Comparison of ENCODE assay signal across 17 mouse cellular contexts in genomic region chr15:91643632-91644348, GRCm38 (mm10). TPM values are rescaled to one million over a fixed set of nuclear protein-coding genes. Genes with fewer than 3 reads are reported as not detected.
A peak's percentile ranks its signal among the peaks of the same experiment; 100 is the strongest.
DNase-seq lines count a peak whose midpoint lies in the region; ATAC-seq and TF ChIP-seq lines count a peak whose summit lies in the region.
"Had no signal": no experiment of that assay in that cellular context is flagged by ENCODE, and none has a peak within 500 bp of the region (broad histone marks: within the 10 kb centered on the region; RNA-seq: fewer than 3 reads in every experiment).

No protein-coding gene starts in this region.

- no peaks in the 10 kb centered on the region for H3K27me3 ChIP-seq in thymus, adult 2 months (ENCODE audit: control insufficient read depth, insufficient read depth, low read length)
- H3K27me3 ChIP-seq: limb, embryonic 15.5 days; midbrain, embryonic 12.5 days; neural tube, embryonic 12.5 days had no signal

- no peak for TF ChIP-seq POLR2A in thymus, adult 2 months (IDR thresholded peaks at IDR 0.05; ENCODE audit: control insufficient read depth, extremely low read depth, insufficient read depth, low read length, poor library complexity)

- TF ChIP-seq CTCF in thymus, adult 2 months (IDR thresholded peaks at IDR 0.05; ENCODE audit: borderline replicate concordance, control insufficient read depth, extremely low read depth, insufficient read depth, low read length, poor library complexity) = no peak

- ATAC-seq in activated CD4-positive, CD25-positive, alpha-beta regulatory T cell, adult 4 months = peak; percentile 40

- no peak overlapping the region for H3K4me3 ChIP-seq in thymus, adult 2 months (ENCODE audit: control insufficient read depth, insufficient read depth, low read length)
- H3K4me3 ChIP-seq: limb, embryonic 15.5 days; midbrain, embryonic 12.5 days; neural tube, embryonic 12.5 days had no signal

- peaks cover 3% of the 10 kb centered on the region; the same call in 1 of the 2 replicates for H3K4me1 ChIP-seq in thymus, adult 2 months (replicated peaks; ENCODE audit: control insufficient read depth, insufficient read depth, low read length)
- H3K4me1 ChIP-seq: limb, embryonic 15.5 days; midbrain, embryonic 12.5 days; neural tube, embryonic 12.5 days had no signal

- DNase-seq in kidney, adult 9 months = peak; percentile 17
- DNase-seq in kidney, postnatal 25 days = no peak
- peak; percentile 55 for DNase-seq in lung, postnatal 36 days
- DNase-seq in thymus, adult 2 months = peak; percentile 9
- no peak for DNase-seq in gastrocnemius, postnatal 36 days
- no peak for DNase-seq in adrenal gland, postnatal 10 days
- no peak for DNase-seq in left cerebral cortex, adult 9 months (ENCODE audit: low spot score in 2 of 2)
- DNase-seq: cerebellum, adult 2 months; embryo, embryonic 11 days; heart, adult 11 months; kidney, postnatal 14 days; right cerebral cortex, adult 18-20 months had no signal

- no peaks in the 10 kb centered on the region for H3K36me3 ChIP-seq in thymus, adult 2 months (ENCODE audit: control insufficient read depth, insufficient read depth, low read length)
- H3K36me3 ChIP-seq: G1E; limb, embryonic 15.5 days; midbrain, embryonic 12.5 days; neural tube, embryonic 12.5 days had no signal

- WGBS in thymus, adult 2 months = 29% methylated on average over 7 of the region's 7 CpGs

- H3K27ac ChIP-seq in thymus, adult 2 months (ENCODE audit: control insufficient read depth, insufficient read depth, low read length) = no peak overlapping the region
- H3K27ac ChIP-seq: limb, embryonic 15.5 days; midbrain, embryonic 12.5 days; neural tube, embryonic 12.5 days had no signal

- intact Hi-C loops in gastrocnemius, postnatal 36 days (cut with DNase I) = no loop called here

RNA-seq across cellular contexts. Expression of gene Lrrk2, which starts 29.2 kb away (rescaled TPM):
- under 1 TPM in 1 of 2 experiments, not detected in 1; 0.25 TPM for polyA plus RNA-seq in activated CD4-positive, CD25-positive, alpha-beta regulatory T cell, adult 4 months (2017; shearing (Covaris generic))
- polyA plus RNA-seq in thymus, adult 2 months (2012; rRNA removed) = 1.0 and 1.4 TPM in 2 replicates
- 1 to 10 TPM; 4.5 to 4.7 TPM for total RNA-seq in gastrocnemius, postnatal 36 days (2021)
- 10 to 100 TPM; 19.0 to 19.7 TPM for total RNA-seq in adrenal gland, postnatal 10 days (2021)
- polyA plus RNA-seq: G1E had no signal

Comparison
In these comparisons a context has a peak if more than half of its experiments do, and no peak if none do; other contexts are left out.
1. DNase-seq: peak in kidney, adult 9 months (single experiment), lung, postnatal 36 days (single experiment) and thymus, adult 2 months (single experiment); none in kidney, postnatal 25 days (0 of 2), gastrocnemius, postnatal 36 days (0 of 2), adrenal gland, postnatal 10 days (single experiment) and left cerebral cortex, adult 9 months (0 of 2).